Mouse (Mus musculus) CH12F3 (cell line): ENCODE measurements around the gene Slc25a27.

Experiments used
- in situ Hi-C: fragments of 300-500 bp; cut with MboI; formaldehyde crosslinking; loops from 2 replicates; pipeline ENCODE4 v1.14.3; 2020; ENCODE audit warnings: low sequenced_read_pairs

Slc25a27 gene

DNA sequence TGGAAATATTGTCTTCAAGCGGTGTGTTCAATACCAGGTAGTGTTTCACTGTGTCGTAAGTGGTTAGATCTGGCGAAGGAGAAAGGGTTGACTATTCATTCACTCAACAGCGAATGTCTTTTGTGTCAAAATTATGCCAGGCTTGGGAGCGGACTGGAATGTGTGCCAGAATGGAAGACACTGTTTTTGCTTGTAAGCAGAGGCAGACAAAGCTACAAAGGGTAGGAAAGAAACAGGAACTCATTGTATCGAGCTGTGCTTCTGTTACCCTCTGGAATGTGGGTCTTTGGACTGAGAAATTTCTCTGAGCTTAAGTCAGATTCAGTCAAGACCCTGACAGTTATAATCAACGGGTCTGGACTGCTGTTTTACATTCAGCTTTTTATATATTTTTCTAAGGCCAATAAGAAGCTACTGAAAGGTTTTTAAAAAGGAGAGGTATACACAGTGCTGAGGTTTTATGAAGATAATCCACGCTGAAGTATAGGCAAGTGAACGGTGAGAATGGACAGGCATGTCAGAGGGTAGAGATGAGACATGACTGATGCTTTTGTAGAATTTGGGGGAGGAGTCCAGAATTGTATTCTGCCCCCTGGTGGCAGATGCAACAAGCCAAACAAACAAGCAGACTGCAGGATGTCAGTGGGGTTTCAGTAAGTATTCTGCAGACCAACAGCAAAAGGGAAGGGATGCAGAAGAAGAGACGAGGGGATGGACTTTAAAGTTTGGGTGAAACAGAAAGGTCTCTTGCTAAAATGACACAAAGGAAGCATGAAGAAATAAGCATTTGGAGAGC is 17.2 kb downstream of the Slc25a27 start:
- in situ Hi-C loops = no loop called here

- in situ Hi-C loops = no loop called here
Measured at GRCm38 (mm10) chr17:43646925-43647324, 20.1 kb downstream of the Slc25a27 start.

- in situ Hi-C loops = no loop called here
Measured at GRCm38 (mm10) chr17:43645136-43645535, 21.9 kb downstream of the Slc25a27 start.

DNA sequence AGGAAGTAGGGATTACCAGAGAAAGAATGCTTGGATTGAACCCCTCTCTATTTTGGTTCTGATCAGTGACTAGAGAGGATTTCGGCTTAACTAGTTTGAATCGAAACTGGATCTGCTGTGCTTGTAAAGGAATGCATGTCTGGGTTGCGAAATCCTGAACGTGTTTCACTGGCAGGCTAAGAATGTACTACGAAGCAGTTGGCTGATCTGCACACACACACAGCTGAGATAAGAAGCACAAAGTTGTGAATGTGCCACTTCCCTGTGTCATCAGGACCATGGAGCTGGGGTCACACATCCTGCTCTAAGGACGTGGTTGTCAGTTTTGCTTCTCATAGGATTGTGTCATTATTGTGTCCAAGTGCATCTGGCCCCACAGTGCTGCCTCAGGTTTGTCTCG is 22.6 kb downstream of the Slc25a27 start:
- in situ Hi-C loops = no loop called here

DNA sequence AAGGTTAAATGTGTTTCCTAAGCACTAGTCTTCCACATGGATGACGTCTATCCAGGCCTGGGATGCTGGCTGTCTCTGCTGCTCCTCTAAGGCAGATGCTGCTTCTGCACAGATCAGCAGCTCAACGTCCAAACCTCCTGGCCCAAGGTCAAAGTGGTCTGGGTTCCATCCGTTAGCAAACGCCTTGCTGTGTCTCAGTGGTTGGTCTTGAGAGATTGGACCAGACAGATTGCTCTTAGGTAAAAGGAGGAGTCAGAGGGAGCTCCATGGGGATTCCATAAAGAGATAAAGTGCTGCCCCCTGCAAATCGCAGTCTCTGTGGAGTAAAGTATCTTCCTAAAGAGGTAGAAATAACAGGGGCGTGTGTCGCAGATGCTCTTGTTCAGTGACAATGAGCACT is 23.8 kb downstream of the Slc25a27 start:
- in situ Hi-C loops = no loop called here

DNA sequence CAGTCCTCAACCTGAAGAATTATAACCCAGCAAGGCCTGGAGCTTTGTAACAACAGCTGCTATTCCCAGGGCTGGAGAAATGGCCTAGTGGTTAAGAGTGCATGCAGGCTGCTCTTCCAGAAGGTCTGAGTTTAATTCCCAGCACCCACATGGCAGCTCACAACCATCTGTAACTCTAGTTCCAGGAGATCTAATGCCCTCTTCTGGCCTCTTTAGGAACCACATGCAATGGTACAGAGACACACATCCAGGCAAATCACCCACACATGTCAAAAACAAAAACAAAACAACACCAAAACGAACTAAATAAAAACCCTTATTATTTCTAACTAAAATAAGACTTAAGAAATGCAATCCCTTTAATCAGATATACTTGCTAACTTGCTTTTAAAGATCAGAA is 26.2 kb downstream of the Slc25a27 start:
- in situ Hi-C loops = no loop called here

GRCm38 (mm10) chr17:43637146-43637545 is 29.9 kb downstream of the Slc25a27 start:
- in situ Hi-C loops = no loop called here

DNA sequence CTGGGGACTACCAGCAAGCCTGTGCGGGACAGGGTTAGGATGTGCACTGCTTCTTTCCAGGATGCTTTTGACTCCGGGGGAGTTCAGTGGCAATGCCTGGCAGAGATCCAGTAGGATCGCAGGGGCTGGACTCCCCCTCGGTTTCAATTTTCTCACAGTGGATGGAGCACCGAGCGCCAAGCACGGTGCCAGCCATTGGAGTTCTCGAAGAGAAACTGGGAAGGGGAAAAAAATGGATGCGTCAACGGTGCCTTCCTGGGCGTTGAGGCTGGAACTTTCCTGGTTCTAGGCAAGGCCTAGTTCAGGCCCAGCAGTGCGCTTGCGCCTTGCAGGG is 36.6 kb downstream of the Slc25a27 start:
- in situ Hi-C loops = no loop called here

- in situ Hi-C loops = no loop called here
Measured at GRCm38 (mm10) chr17:43629496-43630426, 37.3 kb downstream of the Slc25a27 start, which contains the start of gene Tdrd6. Gene Tdrd6 (minus strand): TSS chr17:43630299.

DNA sequence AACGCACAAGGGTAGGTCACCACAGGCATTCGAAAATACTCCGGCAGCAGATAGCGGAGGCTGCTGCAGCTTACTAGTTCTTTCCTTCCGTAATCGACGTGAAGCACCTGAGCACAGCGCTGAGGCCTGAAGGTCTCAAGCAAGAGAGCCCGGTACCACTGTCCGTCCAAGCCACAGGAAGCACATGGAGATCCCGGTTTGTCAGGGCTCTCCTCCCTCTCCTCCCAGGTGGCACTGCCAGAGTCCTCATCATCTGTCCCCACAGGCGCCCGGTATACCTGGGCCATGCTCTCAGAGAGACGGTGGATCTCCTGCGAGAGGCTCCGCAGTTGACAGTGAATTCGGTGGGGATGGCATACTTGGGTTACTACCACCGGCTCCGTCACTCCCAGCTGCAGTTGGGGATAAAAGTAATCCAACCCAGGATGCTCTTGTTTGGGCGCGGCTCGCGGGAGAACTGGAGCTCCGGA is 38.0 kb downstream of the Slc25a27 start:
- in situ Hi-C loops = no loop called here

DNA sequence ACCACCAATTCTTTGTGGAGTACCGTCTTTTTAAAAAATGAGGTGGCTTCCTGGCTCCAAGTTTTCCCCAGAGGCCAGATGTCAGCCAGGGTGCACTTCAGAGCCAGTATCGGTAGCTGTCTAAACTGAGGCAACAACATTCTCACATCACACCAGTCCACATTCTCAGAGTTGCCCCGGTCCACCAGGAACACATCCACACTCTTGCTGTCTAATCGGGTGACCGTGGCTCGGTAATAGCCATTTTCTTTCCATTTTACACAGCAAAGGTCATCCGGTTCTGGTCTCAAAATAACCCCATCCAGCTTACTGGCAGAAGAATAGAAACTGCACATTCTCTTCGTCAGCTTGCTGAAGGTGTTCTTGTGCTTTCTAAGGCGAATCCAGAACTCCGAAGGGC is 38.8 kb downstream of the Slc25a27 start:
- in situ Hi-C loops = no loop called here

- in situ Hi-C loops = no loop called here
Measured at GRCm38 (mm10) chr17:43622076-43622475, 44.9 kb downstream of the Slc25a27 start.

DNA sequence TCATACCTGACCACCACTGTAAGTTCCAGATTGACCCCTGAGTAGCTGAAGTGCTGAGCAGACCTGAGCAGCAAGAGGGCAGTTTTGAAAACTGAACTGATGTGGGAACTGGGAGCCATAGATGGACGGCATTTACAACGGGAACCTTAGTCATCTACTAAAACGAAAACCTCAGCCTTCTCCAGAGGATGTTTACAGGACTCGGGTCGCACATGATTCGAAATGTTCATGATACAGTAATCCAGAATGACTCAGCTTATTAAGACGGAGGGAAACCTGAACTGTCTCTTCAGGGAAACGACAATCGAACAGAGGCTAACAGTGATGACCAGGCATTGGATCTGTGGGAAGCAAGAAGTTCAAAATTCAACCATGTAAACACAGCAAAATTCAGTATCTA is 47.9 kb downstream of the Slc25a27 start:
- in situ Hi-C loops = no loop called here

- in situ Hi-C loops = no loop called here
Measured at GRCm38 (mm10) chr17:43612221-43612620, 54.8 kb downstream of the Slc25a27 start.

DNA sequence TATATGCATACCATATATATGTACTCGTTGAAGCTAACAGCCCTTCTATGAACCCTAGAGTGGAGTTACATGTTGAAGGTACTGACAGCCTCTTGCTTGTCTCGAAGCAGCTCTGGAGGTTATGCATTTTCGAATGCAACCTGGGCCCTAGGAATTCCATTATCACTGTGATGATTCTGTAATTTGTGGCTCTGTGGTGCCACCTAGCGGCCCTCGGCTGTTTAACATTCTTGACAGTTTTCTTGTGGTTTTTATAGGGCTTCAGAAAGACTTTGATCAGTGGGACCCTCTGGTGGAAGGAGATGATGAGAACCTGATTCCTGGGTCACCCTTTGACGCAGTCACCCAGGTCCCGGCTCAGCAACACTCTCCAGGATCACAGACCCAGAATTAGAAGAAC is 55.4 kb downstream of the Slc25a27 start:
- in situ Hi-C loops = no loop called here

GRCm38 (mm10) chr17:43606704-43607103 is 60.3 kb downstream of the Slc25a27 start:
- in situ Hi-C loops = no loop called here

DNA sequence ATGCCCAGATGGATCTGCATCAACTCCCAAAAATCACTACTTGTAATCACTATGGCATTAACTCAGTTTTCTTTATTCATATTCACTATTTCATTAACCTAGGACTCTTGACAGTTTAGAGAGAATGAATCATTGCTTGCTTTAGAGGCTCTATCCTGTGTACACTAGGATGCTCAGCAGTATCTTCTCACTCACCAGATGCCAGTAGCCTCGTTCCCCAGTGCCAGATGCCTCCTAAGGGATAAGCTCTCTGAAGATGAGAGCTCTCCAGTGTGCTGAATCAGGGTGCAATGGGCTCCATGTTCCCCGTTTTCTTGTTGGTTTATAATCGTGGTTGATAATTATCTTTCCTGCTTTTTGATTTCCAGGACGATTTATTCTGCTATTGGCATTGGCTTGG is 68.3 kb downstream of the Slc25a27 start:
- in situ Hi-C loops = no loop called here

- in situ Hi-C loops = no loop called here
Measured at GRCm38 (mm10) chr17:43597742-43598141, 69.3 kb downstream of the Slc25a27 start.

- in situ Hi-C loops = no loop called here
Measured at GRCm38 (mm10) chr17:43592296-43593291, 74.4 kb downstream of the Slc25a27 start.
